Mouse (Mus musculus) embryonic fibroblast, embryonic 13.5 days (primary cell): ENCODE data around the gene Tex46.

Source experiments
- CTCF ChIP-seq: IDR thresholded peaks from 2 replicates; pipeline ENCODE4 v1.5.1; 2011; ENCODE audit warnings: mild to moderate bottlenecking, control low read depth, low read length, moderate library complexity, borderline replicate concordance; ENCODE audit not compliant: insufficient read depth
- POLR2A ChIP-seq: IDR thresholded peaks from 2 replicates; pipeline ENCODE4 v1.6.1; 2011; ENCODE audit warnings: low read depth, mild to moderate bottlenecking, control low read depth, low read length, moderate library complexity

GRCm38 (mm10) chr4:136657914-136658313, 47.7 kb downstream of the Tex46 start:
- no peak for TF ChIP-seq POLR2A
- TF ChIP-seq CTCF: no peak
